Mouse (Mus musculus): ENCODE results near the gene Gm9999. TPM values are rescaled to one million over a fixed set of nuclear protein-coding genes. Genes with fewer than 3 reads are reported as not detected.
A peak's percentile ranks its signal among the peaks of the same experiment; 100 is the strongest.

Gene Gm9999
- polyA plus RNA-seq, 2 experiments, result not detected

GRCm38 (mm10) chr7:47014564-47015389, 31.4 kb downstream of the Gm9999 start:
- H3K27me3 ChIP-seq (ENCODE audit: control insufficient read depth, insufficient read depth, low read length), result no peaks in the 10 kb centered on the region
- H3K36me3 ChIP-seq (replicated peaks; ENCODE audit: control insufficient read depth, insufficient read depth, low read depth), result no peaks in the 10 kb centered on the region
- no peak for TF ChIP-seq EP300 (IDR thresholded peaks at IDR 0.05; ENCODE audit: low read depth)
- no peak for TF ChIP-seq CTCF (IDR thresholded peaks at IDR 0.05; ENCODE audit: low read depth)
- peak overlapping the region; percentile 42 for H3K9ac ChIP-seq (replicated peaks)
- H3K9me3 ChIP-seq (ENCODE audit: control insufficient read depth, low read length), result no peaks in the 10 kb centered on the region
- H3K4me3 ChIP-seq (ENCODE audit: insufficient read depth in 1 of 2, low read depth in 2 of 2, low read length in 2 of 2), result peak overlapping the region in 1 of 2 experiments; percentile 15; a peak in 2 of 4 replicates
- peak overlapping the region; percentile 92 for H3K27ac ChIP-seq
- 35% methylated on average over 10 of the region's 11 CpGs for WGBS (ENCODE audit: insufficient replicate concordance)
- ATAC-seq (ENCODE audit: insufficient read depth) (no peak), DNase-seq (ENCODE audit: low read depth in 3 of 3, low spot score in 3 of 3) (no peak)
- H3K4me1 ChIP-seq (replicated peaks; ENCODE audit: control insufficient read depth in 2 of 2, insufficient read depth in 2 of 2, low read length in 1 of 2), result peaks cover 26 to 31% of the 10 kb centered on the region in 2 experiments
- H3K4me2 ChIP-seq (ENCODE audit: low read depth), result peak overlapping the region; percentile 51

- peaks cover 21 to 26% of the 10 kb centered on the region in 2 experiments for H3K4me1 ChIP-seq (replicated peaks; ENCODE audit: control insufficient read depth in 2 of 2, insufficient read depth in 2 of 2, low read length in 1 of 2)
- ATAC-seq (ENCODE audit: insufficient read depth), result peak; percentile 99
- peak overlapping the region; percentile 51 for H3K4me2 ChIP-seq (ENCODE audit: low read depth)
- DNase-seq (ENCODE audit: low read depth in 3 of 3, low spot score in 3 of 3), result peak; percentile 90 to 93 (median 91)
- peak overlapping the region; percentile 5 to 15; a peak in 2 of 4 replicates for H3K4me3 ChIP-seq (ENCODE audit: insufficient read depth in 1 of 2, low read depth in 2 of 2, low read length in 2 of 2)
- H3K27ac ChIP-seq, result peak overlapping the region; percentile 92
- no peaks in the 10 kb centered on the region for H3K36me3 ChIP-seq (replicated peaks; ENCODE audit: control insufficient read depth, insufficient read depth, low read depth)
- H3K27me3 ChIP-seq (ENCODE audit: control insufficient read depth, insufficient read depth, low read length), result no peaks in the 10 kb centered on the region
- H3K9me3 ChIP-seq (ENCODE audit: control insufficient read depth, low read length), result no peaks in the 10 kb centered on the region
- TF ChIP-seq CTCF (IDR thresholded peaks at IDR 0.05; ENCODE audit: low read depth), result peak; percentile 78
- TF ChIP-seq EP300 (IDR thresholded peaks at IDR 0.05; ENCODE audit: low read depth), result peak; percentile 67
- peak overlapping the region; percentile 42 for H3K9ac ChIP-seq (replicated peaks)
- 6% methylated on average over 6 of the region's 6 CpGs for WGBS (ENCODE audit: insufficient replicate concordance)
Observed at GRCm38 (mm10) chr7:47015390-47016065, 32.1 kb downstream of the Gm9999 start.

GRCm38 (mm10) chr7:47016602-47017001, 33.2 kb downstream of the Gm9999 start:
- ATAC-seq (ENCODE audit: insufficient read depth), result no peak
- DNase-seq (ENCODE audit: low read depth in 3 of 3, low spot score in 3 of 3), result no peak
- 62% methylated on average over 3 of the region's 3 CpGs for WGBS (ENCODE audit: insufficient replicate concordance)
- H3K4me1 ChIP-seq (replicated peaks; ENCODE audit: control insufficient read depth in 2 of 2, insufficient read depth in 2 of 2, low read length in 1 of 2), result peaks cover 21 to 26% of the 10 kb centered on the region in 2 experiments
- no peak overlapping the region for H3K9ac ChIP-seq (replicated peaks)
- no peaks in the 10 kb centered on the region for H3K36me3 ChIP-seq (replicated peaks; ENCODE audit: control insufficient read depth, insufficient read depth, low read depth)
- TF ChIP-seq EP300 (IDR thresholded peaks at IDR 0.05; ENCODE audit: low read depth), result no peak
- TF ChIP-seq CTCF (IDR thresholded peaks at IDR 0.05; ENCODE audit: low read depth), result no peak
- H3K9me3 ChIP-seq (ENCODE audit: control insufficient read depth, low read length), result no peaks in the 10 kb centered on the region
- H3K27me3 ChIP-seq (ENCODE audit: control insufficient read depth, insufficient read depth, low read length), result no peaks in the 10 kb centered on the region
- H3K4me2 ChIP-seq (ENCODE audit: low read depth), result no peak overlapping the region
- no peak overlapping the region for H3K4me3 ChIP-seq (ENCODE audit: insufficient read depth in 1 of 2, low read depth in 2 of 2, low read length in 2 of 2)
- no peak overlapping the region for H3K27ac ChIP-seq

GRCm38 (mm10) chr7:47017146-47017545, 33.8 kb downstream of the Gm9999 start:
- Histone ChIP-seq H3K4me3 (ENCODE audit: insufficient read depth in 1 of 2, low read depth in 2 of 2, low read length in 2 of 2) (no peak overlapping the region), H3K9me3 (ENCODE audit: control insufficient read depth, low read length) (no peaks in the 10 kb centered on the region), H3K4me1 (replicated peaks; ENCODE audit: control insufficient read depth in 2 of 2, insufficient read depth in 2 of 2, low read length in 1 of 2) (peaks cover 21 to 26% of the 10 kb centered on the region in 2 experiments), H3K4me2 (ENCODE audit: low read depth) (no peak overlapping the region), H3K27ac (no peak overlapping the region), H3K9ac (replicated peaks) (no peak overlapping the region), H3K36me3 (replicated peaks; ENCODE audit: control insufficient read depth, insufficient read depth, low read depth) (no peaks in the 10 kb centered on the region), H3K27me3 (ENCODE audit: control insufficient read depth, insufficient read depth, low read length) (no peaks in the 10 kb centered on the region)
- ATAC-seq (ENCODE audit: insufficient read depth) (no peak), DNase-seq (ENCODE audit: low read depth in 3 of 3, low spot score in 3 of 3) (no peak)
- WGBS (ENCODE audit: insufficient replicate concordance), result 73% methylated on average over 7 of the region's 7 CpGs
- TF ChIP-seq EP300 (IDR thresholded peaks at IDR 0.05; ENCODE audit: low read depth) (no peak), CTCF (IDR thresholded peaks at IDR 0.05; ENCODE audit: low read depth) (no peak)

- DNase-seq (ENCODE audit: low read depth in 3 of 3, low spot score in 3 of 3) (no peak), ATAC-seq (ENCODE audit: insufficient read depth) (no peak)
- Histone ChIP-seq H3K4me1 (replicated peaks; ENCODE audit: control insufficient read depth in 2 of 2, insufficient read depth in 2 of 2, low read length in 1 of 2) (peaks cover 8% of the 10 kb centered on the region in 2 experiments), H3K36me3 (replicated peaks; ENCODE audit: control insufficient read depth, insufficient read depth, low read depth) (no peaks in the 10 kb centered on the region), H3K4me3 (ENCODE audit: insufficient read depth in 1 of 2, low read depth in 2 of 2, low read length in 2 of 2) (no peak overlapping the region), H3K4me2 (ENCODE audit: low read depth) (no peak overlapping the region), H3K9me3 (ENCODE audit: control insufficient read depth, low read length) (no peaks in the 10 kb centered on the region), H3K9ac (replicated peaks) (no peak overlapping the region), H3K27ac (no peak overlapping the region), H3K27me3 (ENCODE audit: control insufficient read depth, insufficient read depth, low read length) (no peaks in the 10 kb centered on the region; the same call in 1 of the 2 replicates)
- no peak for TF ChIP-seq CTCF (IDR thresholded peaks at IDR 0.05; ENCODE audit: low read depth)
- no peak for TF ChIP-seq EP300 (IDR thresholded peaks at IDR 0.05; ENCODE audit: low read depth)
- 63% methylated on average over 5 of the region's 5 CpGs for WGBS (ENCODE audit: insufficient replicate concordance)
Observed at GRCm38 (mm10) chr7:47019641-47020040, 36.3 kb downstream of the Gm9999 start.

Measured in liver, embryonic 14.5 days (tissue).